Mouse (Mus musculus) liver, postnatal 0 days (tissue): ENCODE measurements around the gene Gpr83.

Experiments
- CTCF ChIP-seq: sonication (generic); IDR thresholded peaks from 2 replicates; pipeline ENCODE4 v1.5.1; 2016; ENCODE audit warnings: antibody characterized with exemption, low read depth
- EP300 ChIP-seq: IDR thresholded peaks from 2 replicates; pipeline ENCODE4 v1.6.1; 2016; ENCODE audit warnings: antibody characterized with exemption, low read depth, mild to moderate bottlenecking

- TF ChIP-seq CTCF, result no peak
- TF ChIP-seq EP300, result no peak
Measured at GRCm38 (mm10) chr9:14848267-14848935, 11.6 kb upstream of the Gpr83 start.
